Mouse (Mus musculus) cerebellum, postnatal 36 days (tissue): ENCODE measurements at regions not wholly inside any gene's neighbourhood (a gene's known extent, or its start where the extent isn't known, plus 50 kb on each side); places are given as distances from the start of the nearest gene placed in this dataset.

Experiments
- DNase-seq, 2 experiments: peaks; one replicate each; pipeline ENCODE4 v3.0.0; 2021 to 2022; ENCODE audit warnings: mixed read lengths in 2 of 2

GRCm38 (mm10) chr19:30289721-30290120 is 57.0 kb downstream of the Mbl2 start:
- no peak for DNase-seq

DNA sequence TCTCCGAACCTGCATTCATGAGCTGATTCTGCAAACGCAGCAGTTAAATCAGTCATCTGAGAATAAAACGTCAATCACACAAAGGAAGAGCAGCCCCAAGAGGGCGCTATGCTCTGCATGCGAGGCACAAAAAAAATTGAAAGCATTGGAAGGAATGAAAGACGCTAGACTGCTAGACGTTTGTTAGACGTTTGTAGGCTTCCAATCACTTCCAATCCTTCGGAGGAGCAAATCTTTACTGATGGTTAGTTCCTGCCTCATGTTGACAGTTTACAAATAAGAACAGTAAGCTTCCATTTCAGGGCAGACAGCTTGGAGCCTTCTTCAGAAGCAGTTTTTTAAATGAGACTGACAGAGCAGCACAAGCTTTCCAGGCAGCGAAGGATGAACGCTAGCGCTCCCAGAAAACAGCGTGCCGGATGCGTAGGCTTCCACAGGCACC is 62.5 kb downstream of the Mbl2 start:
- no peak for DNase-seq

DNA sequence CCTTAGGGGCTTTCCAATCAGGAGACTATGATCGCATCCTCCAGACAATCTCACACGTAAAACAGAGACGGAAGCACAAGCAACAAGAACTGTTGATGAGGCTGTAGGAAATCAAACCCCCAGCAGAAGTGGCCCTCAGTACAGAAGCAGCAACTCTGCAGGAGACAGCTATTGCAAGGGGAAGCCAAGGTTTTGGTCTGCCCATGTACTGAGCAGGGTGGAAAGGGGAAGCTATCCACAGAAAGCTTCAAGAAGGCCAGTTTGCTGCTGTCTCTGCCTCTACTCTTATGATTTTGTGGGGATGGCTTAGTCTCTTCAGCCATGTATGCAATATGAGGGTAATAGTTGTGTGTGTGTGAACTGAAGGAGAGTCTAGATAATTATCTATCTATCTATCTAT is 63.3 kb downstream of the Mbl2 start:
- DNase-seq: no peak

GRCm38 (mm10) chr19:30299536-30299935 is 66.8 kb downstream of the Mbl2 start:
- no peak for DNase-seq

DNA sequence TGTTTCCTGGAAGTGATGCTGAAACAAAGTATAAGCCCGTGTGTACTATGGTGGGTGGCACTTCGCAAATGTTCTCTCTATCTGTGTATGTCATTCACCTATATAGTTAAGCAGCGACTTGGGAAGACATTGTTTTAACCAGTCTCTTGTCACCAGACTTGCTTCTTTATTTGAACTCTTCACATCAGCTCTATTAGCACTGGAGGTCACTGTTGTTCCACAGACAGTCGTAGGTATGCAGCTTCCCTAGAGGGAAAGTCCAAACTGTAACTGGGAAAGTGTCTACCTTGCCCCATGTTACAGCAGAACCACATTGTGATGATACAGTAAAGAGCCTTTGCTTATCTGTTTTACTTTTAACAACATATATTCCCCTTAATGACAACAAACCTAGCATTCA is 69.5 kb downstream of the Mbl2 start:
- DNase-seq: no peak

GRCm38 (mm10) chr19:30306379-30306778 is 73.6 kb downstream of the Mbl2 start:
- peak in 1 of 2 experiments; percentile 4 for DNase-seq

DNA sequence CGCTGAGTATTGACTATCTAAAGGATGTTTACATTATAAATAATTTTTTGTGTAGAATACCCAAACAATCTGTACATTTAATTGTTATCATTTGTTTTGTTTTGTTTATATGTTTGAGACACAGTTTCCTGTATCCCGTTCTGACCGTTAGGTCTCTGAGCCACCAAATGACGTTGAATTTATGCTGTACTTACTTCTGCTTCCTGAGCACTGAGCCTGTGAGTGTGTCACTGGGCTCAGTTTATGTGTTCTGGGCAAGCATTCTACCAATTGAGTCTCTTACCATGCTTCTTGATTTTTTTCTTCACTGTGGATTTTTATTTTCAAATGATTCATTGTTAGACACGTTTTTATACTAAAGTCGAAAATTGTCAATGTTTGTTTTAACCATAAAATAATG is 74.2 kb downstream of the Mbl2 start:
- DNase-seq: no peak

- no peak for DNase-seq
Measured at GRCm38 (mm10) chr19:30317314-30317713, 84.6 kb downstream of the Mbl2 start.

GRCm38 (mm10) chr19:30327693-30328092 is 95.0 kb downstream of the Mbl2 start:
- DNase-seq: no peak

GRCm38 (mm10) chr19:30328886-30329285 is 96.1 kb downstream of the Mbl2 start:
- no peak for DNase-seq

- DNase-seq: no peak
Measured at GRCm38 (mm10) chr19:30330792-30331191, 98.0 kb downstream of the Mbl2 start.

DNA sequence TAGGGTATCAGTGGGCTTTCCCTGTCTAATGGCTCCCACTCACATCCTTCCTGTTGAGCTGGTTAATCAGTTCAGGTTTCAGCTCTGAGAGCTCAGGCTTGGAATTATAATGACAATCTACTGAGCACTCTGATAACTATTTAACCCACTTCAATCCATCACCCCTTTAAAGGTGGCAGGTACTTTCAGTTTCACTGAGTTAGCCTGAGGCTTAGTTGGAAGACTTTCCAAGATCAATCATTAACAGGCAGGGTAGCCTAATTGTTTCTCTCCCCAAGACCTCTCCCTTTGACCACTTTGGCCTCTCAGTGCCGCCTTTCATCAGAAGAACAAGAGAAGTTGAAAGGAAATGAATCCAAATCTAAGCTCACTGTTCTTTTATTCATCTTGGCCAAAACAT is 99.1 kb downstream of the Mbl2 start:
- DNase-seq: no peak

DNA sequence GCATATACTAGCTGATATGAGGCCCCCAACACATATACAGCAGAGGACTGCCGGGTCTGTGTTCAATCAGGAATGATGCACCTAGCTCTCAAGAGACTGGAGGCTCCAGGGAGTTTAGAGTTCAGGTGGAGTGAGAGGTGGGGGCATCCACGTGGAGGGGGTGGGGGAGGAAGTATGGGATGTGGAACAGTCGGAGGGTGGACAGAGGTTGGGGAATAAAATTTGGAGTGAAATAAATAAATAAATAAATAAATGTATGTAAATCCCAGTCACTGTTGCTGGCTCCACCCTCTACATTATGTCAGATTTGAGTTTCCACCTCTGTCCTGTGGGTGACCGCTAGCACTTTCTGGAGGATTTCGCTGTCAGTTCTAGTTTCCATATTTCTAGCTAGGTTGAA is 111.7 kb downstream of the Mbl2 start:
- no peak for DNase-seq

DNA sequence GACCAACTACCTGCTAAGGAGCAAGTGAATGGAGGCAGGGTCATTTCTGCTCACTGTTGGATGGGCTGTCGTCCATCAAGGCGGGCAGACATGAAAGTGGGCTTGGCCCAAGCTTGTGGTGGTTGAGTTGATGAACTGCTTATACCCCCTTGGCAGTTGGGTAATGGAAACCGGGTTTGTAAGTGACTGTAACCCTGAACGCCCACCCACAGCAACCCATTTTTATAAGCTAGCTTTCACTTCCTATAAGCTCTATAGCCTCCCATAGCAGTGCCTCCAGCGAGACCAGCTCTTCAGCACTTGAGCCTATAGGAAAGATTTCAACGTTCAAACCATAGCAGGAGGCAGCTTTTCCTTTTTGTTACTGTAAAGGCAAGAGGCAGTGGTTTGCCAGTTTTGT is 116.2 kb downstream of the Mbl2 start:
- no peak for DNase-seq

DNA sequence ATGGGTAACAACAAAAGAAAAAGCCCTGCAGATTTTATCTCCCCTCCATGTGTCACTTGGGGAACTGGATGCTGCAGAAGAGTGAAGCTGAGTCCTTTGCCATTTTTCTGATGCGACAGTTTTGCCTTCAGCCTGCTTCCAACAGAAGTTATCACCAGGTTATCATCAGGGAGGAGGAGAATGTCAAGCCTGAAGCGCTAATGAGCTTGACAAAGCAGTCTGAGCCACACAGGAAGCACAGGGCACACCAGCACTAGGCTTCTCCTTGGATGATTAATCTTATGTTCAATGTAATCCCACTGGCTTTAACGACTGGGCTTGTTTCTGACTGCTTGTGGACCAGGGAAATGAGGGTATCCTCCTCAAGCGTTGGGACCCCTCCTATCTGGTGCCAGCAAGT is 122.2 kb downstream of the Mbl2 start:
- no peak for DNase-seq

DNA sequence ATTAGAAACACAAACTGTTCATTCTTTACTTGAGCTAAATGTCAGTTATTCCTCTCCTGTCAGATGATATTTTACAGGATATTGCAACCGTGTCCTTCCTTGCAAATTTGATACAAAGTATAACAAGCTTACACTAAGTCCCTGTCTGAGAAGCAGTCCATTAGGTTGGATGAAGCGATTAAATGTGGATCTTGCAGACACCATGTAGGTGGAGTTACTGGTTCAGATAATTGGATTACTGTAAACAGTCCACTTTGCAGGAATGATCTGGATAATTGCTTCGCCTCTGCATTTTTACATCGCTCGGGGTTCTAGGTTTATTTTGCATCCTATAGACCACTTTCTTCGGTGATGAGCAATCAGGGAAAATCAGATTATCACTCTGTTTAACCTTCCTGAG is 126.2 kb downstream of the Mbl2 start:
- DNase-seq: no peak

- no peak for DNase-seq
Measured at GRCm38 (mm10) chr19:30371901-30372300, 139.2 kb downstream of the Mbl2 start.

DNA sequence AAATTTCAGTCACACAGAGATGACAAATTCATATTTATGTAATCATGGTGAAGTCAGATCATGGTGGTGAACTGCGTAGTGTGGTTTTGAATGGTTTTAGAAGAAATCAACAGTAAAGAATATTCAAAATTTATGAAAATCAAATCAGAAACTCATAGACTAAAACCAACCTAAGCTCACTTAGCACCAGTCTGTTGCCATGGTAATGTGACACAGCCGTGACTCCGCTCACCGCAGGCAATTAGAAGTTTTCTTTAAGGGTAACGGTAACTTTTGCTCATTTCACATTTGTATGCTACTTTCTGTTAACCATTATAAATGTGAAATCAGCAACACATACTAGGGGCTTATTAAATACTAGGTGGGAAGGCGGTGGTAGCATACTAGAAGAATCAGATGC is 147.0 kb downstream of the Mbl2 start:
- DNase-seq: no peak

DNA sequence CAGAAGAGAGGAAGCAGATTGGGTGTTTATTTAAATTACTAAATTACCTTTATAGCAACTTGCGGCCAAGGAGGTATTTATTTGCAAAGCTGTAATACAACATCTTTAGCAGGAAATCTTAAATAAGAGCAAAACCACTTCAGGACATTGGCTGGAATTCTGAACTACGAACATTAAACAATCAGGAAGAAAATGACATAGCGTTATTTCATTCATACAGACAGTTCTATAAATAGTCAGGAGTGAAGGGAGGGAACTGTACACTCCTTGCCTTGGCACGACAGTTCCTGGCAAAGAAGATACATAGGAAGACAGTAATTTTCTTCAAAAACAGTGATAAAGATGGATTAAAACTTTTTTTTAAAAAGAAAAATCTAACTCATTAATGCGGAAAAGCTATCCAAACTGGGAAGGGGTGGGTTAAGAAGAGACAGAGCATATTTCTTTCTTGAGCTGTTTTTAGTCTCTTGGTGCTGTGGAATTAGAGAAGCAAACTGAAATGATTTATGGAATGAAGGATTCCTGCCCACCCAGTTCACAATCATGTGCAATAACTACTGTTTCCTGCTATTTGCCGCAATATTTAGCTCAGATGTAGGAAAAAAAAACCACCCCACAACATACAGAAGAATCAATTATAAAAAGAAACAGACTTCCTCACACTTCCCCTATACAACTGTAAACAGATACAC is 147.9 kb downstream of the Mbl2 start:
- no peak for DNase-seq

GRCm38 (mm10) chr19:30393791-30394190 is 155.7 kb downstream of the Dkk1 start:
- DNase-seq: no peak

DNA sequence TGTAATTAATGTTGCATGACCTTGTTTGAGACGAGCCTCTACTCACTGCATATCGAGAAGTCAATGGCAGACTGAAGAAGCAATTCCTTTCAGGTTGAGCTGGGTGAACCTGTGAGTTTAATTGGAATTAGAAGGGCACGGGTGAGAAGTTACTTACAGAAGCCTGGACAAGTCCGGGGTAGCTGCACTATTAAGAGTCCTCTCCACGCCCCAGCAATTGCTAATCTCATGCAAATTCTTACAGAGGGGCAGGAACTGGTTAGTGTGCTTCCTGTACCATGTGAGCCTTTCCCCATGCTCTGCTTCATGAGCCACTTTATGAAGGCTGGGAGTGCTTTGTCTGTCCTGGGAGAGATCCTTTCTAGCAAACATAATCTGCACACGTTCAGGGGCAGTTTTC is 142.5 kb downstream of the Dkk1 start:
- DNase-seq: no peak

DNA sequence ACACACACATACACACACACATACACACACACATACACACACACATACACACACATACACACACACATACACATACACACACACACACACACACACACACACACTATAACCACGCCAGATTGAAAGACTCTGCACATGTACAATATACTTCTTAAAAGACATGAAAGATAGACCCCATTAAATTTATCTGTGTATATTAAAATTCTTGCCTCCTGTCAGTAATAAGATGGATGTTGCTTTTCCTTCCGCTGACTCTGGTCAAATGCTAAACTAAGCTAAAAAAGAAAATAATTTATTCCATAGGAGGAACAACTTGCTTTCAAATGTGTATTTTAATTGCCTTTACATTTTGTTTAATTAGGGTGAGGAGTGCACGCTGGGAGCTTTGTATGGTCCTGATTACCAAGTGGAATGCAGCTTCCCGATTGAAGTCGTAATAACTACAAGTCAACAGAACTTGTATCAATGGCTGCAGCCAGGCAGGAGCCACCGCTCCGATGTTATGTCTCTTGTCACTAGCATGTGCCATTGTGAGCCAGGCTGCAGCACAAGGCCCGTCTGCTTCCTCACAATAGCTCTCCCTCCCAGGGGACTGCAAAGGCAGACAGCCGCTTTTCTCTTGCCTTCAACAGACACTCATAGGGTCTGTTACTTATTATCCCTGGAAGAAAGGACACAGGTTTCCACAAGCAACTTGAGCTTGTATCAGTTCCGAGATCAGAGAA is 129.7 kb downstream of the Dkk1 start:
- no peak for DNase-seq

- no peak for DNase-seq
Measured at GRCm38 (mm10) chr19:30425627-30426026, 123.8 kb downstream of the Dkk1 start.

- DNase-seq: no peak
Measured at GRCm38 (mm10) chr19:30427484-30427883, 122.0 kb downstream of the Dkk1 start.

DNA sequence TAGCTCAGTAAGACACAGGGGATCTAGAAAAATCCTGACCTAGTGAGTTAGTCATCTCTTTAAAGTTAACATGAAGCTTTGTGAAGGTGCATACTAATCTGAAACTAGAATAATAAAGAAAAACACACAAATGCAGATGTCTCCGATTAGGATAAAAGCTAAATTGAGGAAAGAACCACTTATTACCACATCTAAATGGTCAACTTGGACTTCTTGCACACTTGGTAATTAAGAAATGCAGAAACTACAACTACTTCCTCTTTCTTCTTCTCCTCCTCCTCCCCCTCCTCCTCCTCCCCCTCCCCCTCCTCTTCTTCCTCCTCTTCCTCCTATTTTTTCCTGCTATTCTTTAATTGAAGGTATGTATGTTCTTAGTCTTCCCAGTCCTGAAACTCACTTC is 116.3 kb downstream of the Dkk1 start:
- DNase-seq: no peak
